Mouse (Mus musculus) cerebellum, postnatal 36 days (tissue): ENCODE data around the gene Vmn1r196.
"Not testable (repeated sequence)": the region's sequence is repeated elsewhere in the genome, so short reads cannot be mapped to it uniquely, and the experiment has no call there.

Experiments
- DNase-seq, 2 experiments: peaks; one replicate each; pipeline ENCODE4 v3.0.0; 2021 to 2022; ENCODE audit warnings: mixed read lengths in 2 of 2

The Vmn1r196 gene

GRCm38 (mm10) chr13:22289620-22290019 is at the start of gene Vmn1r196:
TSS of gene Vmn1r196 (plus strand) at chr13:22289920.
- no peak for DNase-seq

- DNase-seq = no peak
These were observed 45.8 kb upstream of the Vmn1r196 start, which contains the start of gene Vmn1r194 for GRCm38 (mm10) chr13:22243915-22244314. TSS of gene Vmn1r194 (plus strand) at chr13:22244215.

GRCm38 (mm10) chr13:22270222-22270621 is 19.5 kb upstream of the Vmn1r196 start, which contains the start of gene Vmn1r195:
TSS of gene Vmn1r195 (plus strand) at chr13:22270522.
- not testable (repeated sequence) for DNase-seq

GRCm38 (mm10) chr13:22271721-22272120 is 18.0 kb upstream of the Vmn1r196 start:
- no peak for DNase-seq

GRCm38 (mm10) chr13:22284578-22284977 is 5.1 kb upstream of the Vmn1r196 start:
- no peak for DNase-seq

GRCm38 (mm10) chr13:22308075-22308474 is 18.4 kb downstream of the Vmn1r196 start:
- DNase-seq = not testable (repeated sequence)

- DNase-seq = no peak
These were observed 25.6 kb downstream of the Vmn1r196 start for GRCm38 (mm10) chr13:22315361-22315760.

GRCm38 (mm10) chr13:22317366-22317765 is 27.6 kb downstream of the Vmn1r196 start:
- DNase-seq = no peak

GRCm38 (mm10) chr13:22320091-22320490 is 30.4 kb downstream of the Vmn1r196 start:
- DNase-seq = no peak

- DNase-seq = no peak
These were observed 34.6 kb downstream of the Vmn1r196 start, which contains the start of gene Vmn1r197 for GRCm38 (mm10) chr13:22324289-22324688. TSS of gene Vmn1r197 (plus strand) at chr13:22324589.

GRCm38 (mm10) chr13:22333269-22333668 is 43.5 kb downstream of the Vmn1r196 start:
- no peak for DNase-seq

- no peak for DNase-seq
These were observed 45.8 kb downstream of the Vmn1r196 start for GRCm38 (mm10) chr13:22335565-22335964.
